8 mouse cellular contexts compared by ENCODE assay signal in the genomic region with DNA sequence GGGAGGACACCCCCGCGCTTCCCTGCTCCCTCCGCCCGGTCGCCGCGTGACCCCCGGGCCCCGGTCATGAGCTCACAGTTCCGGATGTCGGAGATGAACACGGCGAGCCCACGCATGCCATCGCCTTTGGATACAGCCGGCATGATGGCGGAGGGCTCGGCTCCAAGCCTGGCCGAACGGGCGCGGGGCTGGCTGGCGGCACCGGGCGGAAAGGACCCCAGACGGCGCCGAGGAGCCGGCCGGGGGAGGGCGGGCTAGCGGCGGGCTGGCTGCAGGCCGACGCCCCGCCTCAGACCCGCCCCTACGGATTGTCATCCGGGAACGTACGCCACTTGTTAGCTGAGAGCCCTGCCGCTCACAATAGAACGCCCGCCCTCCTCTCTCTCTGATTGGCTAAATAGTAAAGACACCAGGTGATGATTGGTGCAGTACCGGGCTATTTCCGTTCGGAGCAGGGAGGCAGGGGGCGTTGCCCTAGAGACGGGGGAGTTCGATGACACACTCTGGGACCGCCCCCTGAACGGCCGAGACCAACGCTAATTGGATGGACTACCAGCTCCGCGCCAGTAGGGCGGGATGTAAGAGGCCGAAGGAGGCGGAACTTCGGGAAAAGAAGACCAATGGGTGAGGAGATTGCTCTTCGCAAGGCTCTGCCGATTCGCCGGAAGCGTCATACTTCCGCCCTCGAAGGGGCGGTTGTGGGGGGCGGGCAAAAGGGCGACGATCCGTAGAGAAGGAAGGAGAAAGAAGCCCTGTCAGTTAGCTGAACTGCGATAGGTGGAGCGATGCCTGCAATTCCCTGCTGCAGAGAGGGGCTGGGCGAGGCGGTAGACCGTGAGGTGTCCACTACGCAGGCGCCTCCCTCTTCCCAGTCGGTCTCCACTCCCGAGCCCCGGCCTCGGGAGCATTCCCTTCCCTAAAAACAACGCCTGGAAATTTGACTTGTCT. TPM values are rescaled to one million over a fixed set of nuclear protein-coding genes. Genes with fewer than 3 reads are reported as not detected.
DNase-seq lines count a peak whose midpoint lies in the region; ATAC-seq and TF ChIP-seq lines count a peak whose summit lies in the region.

TSS of gene Ap2a1 (minus strand) at position 293 of the 948 bp plus-strand sequence.

- peak within 1 kb of the TSS; percentile 97 for H3K9ac ChIP-seq in embryonic facial prominence, embryonic 15.5 days
- peak within 1 kb of the TSS; percentile 81 for H3K9ac ChIP-seq in limb, embryonic 14.5 days (ENCODE audit: low read depth, low read length, severe bottlenecking)
- H3K9ac ChIP-seq in midbrain, postnatal 0 days (replicated peaks; ENCODE audit: low read length, poor library complexity, severe bottlenecking): peak within 1 kb of the TSS; percentile 93

- TF ChIP-seq CTCF in bone marrow, adult 2 months (IDR thresholded peaks at IDR 0.05; ENCODE audit: control insufficient read depth, insufficient read depth, low read length): no peak
- TF ChIP-seq CTCF in midbrain, postnatal 0 days (IDR thresholded peaks at IDR 0.05): peak; percentile 15

- H3K27ac ChIP-seq in bone marrow, adult 2 months (ENCODE audit: control insufficient read depth, insufficient read depth, low read depth, low read length, poor library complexity): peak within 1 kb of the TSS; percentile 88
- H3K27ac ChIP-seq in embryonic facial prominence, embryonic 15.5 days (replicated peaks): peak within 1 kb of the TSS; percentile 95
- H3K27ac ChIP-seq in limb, embryonic 14.5 days (replicated peaks; ENCODE audit: low read depth, low read length): peak within 1 kb of the TSS; percentile 79
- H3K27ac ChIP-seq in midbrain, postnatal 0 days (ENCODE audit: low read depth, low read length): peak within 1 kb of the TSS; percentile 93

- H3K4me3 ChIP-seq in bone marrow, adult 2 months (replicated peaks; ENCODE audit: control insufficient read depth, low read depth, low read length): peak within 1 kb of the TSS; percentile 98
- H3K4me3 ChIP-seq in embryonic facial prominence, embryonic 15.5 days (replicated peaks): peak within 1 kb of the TSS; percentile 97
- H3K4me3 ChIP-seq in limb, embryonic 14.5 days (replicated peaks; ENCODE audit: low read length): peak within 1 kb of the TSS; percentile 87
- peak within 1 kb of the TSS; percentile 94 for H3K4me3 ChIP-seq in midbrain, postnatal 0 days (ENCODE audit: low read depth, low read length)

- DNase-seq in 416B (ENCODE audit: low read depth): peak; percentile 100
- peak; percentile 100 for DNase-seq in heart, adult 8-10 months (ENCODE audit: low spot score)
- peak; percentile 100 for DNase-seq in kidney, adult 9 months
- peak; percentile 100 for DNase-seq in limb, embryonic 14.5 days (ENCODE audit: low spot score)
- peak; percentile 100 for DNase-seq in midbrain, postnatal 0 days (ENCODE audit: low spot score)
- peak; percentile 98 to 99 for DNase-seq in spleen, postnatal 14 days (ENCODE audit: low spot score in 2 of 2)

- H3K4me2 ChIP-seq in embryonic facial prominence, embryonic 15.5 days (replicated peaks): peak within 1 kb of the TSS; percentile 65
- peak within 1 kb of the TSS; percentile 65 for H3K4me2 ChIP-seq in limb, embryonic 14.5 days (replicated peaks; ENCODE audit: low read depth, low read length, severe bottlenecking)
- peak within 1 kb of the TSS; percentile 74 for H3K4me2 ChIP-seq in midbrain, postnatal 0 days (ENCODE audit: low read depth, low read length, poor library complexity, severe bottlenecking)

- peak; percentile 99 for ATAC-seq in embryonic facial prominence, embryonic 15.5 days (ENCODE audit: insufficient number of reproducible peaks, low FRiP score, low TSS enrichment, low read depth)
- ATAC-seq in limb, embryonic 14.5 days (ENCODE audit: low FRiP score, low read depth): peak; percentile 99
- peak; percentile 99 for ATAC-seq in midbrain, postnatal 0 days (ENCODE audit: low FRiP score)

- TF ChIP-seq POLR2A in bone marrow, adult 2 months (IDR thresholded peaks at IDR 0.05; ENCODE audit: borderline replicate concordance, control insufficient read depth, low read depth, low read length): peak; percentile 86; the same call in 1 of the 2 replicates
- peak; percentile 37; the same call in 1 of the 2 replicates for TF ChIP-seq POLR2A in limb, embryonic 14.5 days (IDR thresholded peaks at IDR 0.05; ENCODE audit: borderline replicate concordance, extremely low read depth, insufficient read depth, insufficient read length)

- WGBS in bone marrow, adult 2 months: under 1% methylated on average over 84 of the region's 84 CpGs
- under 1% methylated on average over 84 of the region's 84 CpGs for WGBS in embryonic facial prominence, embryonic 15.5 days
- WGBS in limb, embryonic 14.5 days: 1% methylated on average over 79 of the region's 84 CpGs
- WGBS in midbrain, postnatal 0 days: under 1% methylated on average over 80 of the region's 84 CpGs

- peaks cover 12% of the 10 kb centered on the region; the same call in 1 of the 2 replicates for H3K36me3 ChIP-seq in embryonic facial prominence, embryonic 15.5 days
- peaks cover 11% of the 10 kb centered on the region for H3K36me3 ChIP-seq in limb, embryonic 14.5 days (ENCODE audit: control insufficient read depth, insufficient read depth, low read length)
- 0 out of 2 replicates have a peak, but pooled peaks cover 2% of the 10 kb centered on the region for H3K36me3 ChIP-seq in midbrain, postnatal 0 days (ENCODE audit: insufficient read depth, low read length)

- no peaks in the 10 kb centered on the region for H3K9me3 ChIP-seq in embryonic facial prominence, embryonic 15.5 days (replicated peaks)
- H3K9me3 ChIP-seq in limb, embryonic 14.5 days (ENCODE audit: control insufficient read depth, low read length): no peaks in the 10 kb centered on the region
- H3K9me3 ChIP-seq in midbrain, postnatal 0 days (ENCODE audit: low read length): no peaks in the 10 kb centered on the region

- peaks cover 2% of the 10 kb centered on the region; the same call in 1 of the 2 replicates for H3K4me1 ChIP-seq in bone marrow, adult 2 months (ENCODE audit: control insufficient read depth, insufficient read depth, low read length)
- peaks cover 13% of the 10 kb centered on the region for H3K4me1 ChIP-seq in embryonic facial prominence, embryonic 15.5 days
- H3K4me1 ChIP-seq in limb, embryonic 14.5 days (ENCODE audit: control insufficient read depth, insufficient read depth, low read length): peaks cover 16% of the 10 kb centered on the region
- H3K4me1 ChIP-seq in midbrain, postnatal 0 days (ENCODE audit: insufficient read depth, low read length): peaks cover 13% of the 10 kb centered on the region

- H3K27me3 ChIP-seq in embryonic facial prominence, embryonic 15.5 days: no peaks in the 10 kb centered on the region
- H3K27me3 ChIP-seq in limb, embryonic 14.5 days (ENCODE audit: control insufficient read depth, insufficient read depth, low read length): no peaks in the 10 kb centered on the region
- H3K27me3 ChIP-seq in midbrain, postnatal 0 days (ENCODE audit: insufficient read depth, low read length): no peaks in the 10 kb centered on the region

RNA-seq across cellular contexts. Expression of gene Ap2a1, which starts in this region (rescaled TPM):
- polyA plus RNA-seq in bone marrow, adult 2 months (2011; ENCODE audit: insufficient read depth, insufficient read length, low replicate concordance, missing spikeins): 43.5 and 60.3 TPM in 2 replicates
- polyA plus RNA-seq in embryonic facial prominence, embryonic 15.5 days (2015; fragmentation: Nextera tagmentation; extraction: Ambion mirVana): 73.0 and 76.2 TPM in 2 replicates
- 10 to 100 TPM; 61.0 to 74.9 (median 67.2) TPM for total RNA-seq in heart, adult 8-10 months (2022)
- 113 and 141 TPM in 2 replicates for polyA plus RNA-seq in limb, embryonic 14.5 days (2012; rRNA removed)
- polyA plus RNA-seq in limb, embryonic 14.5 days (2014; fragmentation: Nextera tagmentation; extraction: Ambion mirVana): 72.2 and 75.7 TPM in 2 replicates
- total RNA-seq in midbrain, postnatal 0 days (2014; rRNA removed): 208 and 238 TPM in 2 replicates
- 128 and 129 TPM in 2 replicates for polyA plus RNA-seq in midbrain, postnatal 0 days (2015; fragmentation: Nextera tagmentation; extraction: Ambion mirVana)

Comparison
In these comparisons a context has a peak if more than half of its experiments do, and no peak if none do; other contexts are left out.
1. Peak in every context shown above with its lines: DNase-seq, ATAC-seq, H3K4me3 ChIP-seq and H3K27ac ChIP-seq.